Mouse (Mus musculus): Measurements from ENCODE around the gene Eps8.
A peak's percentile ranks its signal among the peaks of the same experiment; 100 is the strongest.

The Eps8 gene

DNA sequence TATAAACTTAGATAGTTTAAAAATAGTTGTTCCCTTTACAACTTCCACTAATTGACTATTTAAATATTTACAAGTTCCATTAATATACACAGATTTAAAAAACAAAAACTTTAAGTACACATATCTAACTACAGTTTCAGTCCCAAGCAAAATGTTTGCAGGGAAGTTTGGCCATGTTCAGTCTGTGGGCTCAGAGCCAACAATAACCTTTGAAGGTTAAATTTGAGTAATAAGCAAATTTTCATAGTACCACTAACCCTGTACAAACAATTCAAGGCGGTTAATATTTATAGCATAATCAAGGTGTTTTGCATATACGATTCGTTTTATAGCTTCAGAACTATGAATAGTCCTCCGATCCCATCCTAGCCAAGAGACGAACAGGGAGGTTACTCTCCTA is 84.7 kb downstream of the Eps8 start:
- DNase-seq (ENCODE audit: extremely low spot score) = no peak

DNA sequence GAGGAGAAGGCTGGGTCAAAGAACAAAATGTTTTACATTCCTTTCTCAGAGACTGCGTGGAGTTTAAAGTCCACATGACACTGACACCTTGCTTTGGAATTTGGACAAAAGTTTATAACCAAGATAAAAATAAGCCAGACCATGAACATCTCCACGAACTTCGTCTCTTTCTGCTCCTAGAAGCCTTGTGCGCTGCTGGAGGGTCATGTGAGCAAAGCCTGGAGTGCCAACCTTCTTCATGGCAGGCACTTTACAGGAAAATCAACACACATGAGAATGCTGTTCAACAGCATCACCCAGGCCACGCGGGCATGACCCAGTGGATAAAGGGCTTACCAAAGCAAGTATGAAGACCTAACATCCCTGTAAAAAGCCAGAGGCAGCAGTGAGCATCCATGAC is 85.6 kb downstream of the Eps8 start:
- no peak for DNase-seq (ENCODE audit: extremely low spot score)

DNA sequence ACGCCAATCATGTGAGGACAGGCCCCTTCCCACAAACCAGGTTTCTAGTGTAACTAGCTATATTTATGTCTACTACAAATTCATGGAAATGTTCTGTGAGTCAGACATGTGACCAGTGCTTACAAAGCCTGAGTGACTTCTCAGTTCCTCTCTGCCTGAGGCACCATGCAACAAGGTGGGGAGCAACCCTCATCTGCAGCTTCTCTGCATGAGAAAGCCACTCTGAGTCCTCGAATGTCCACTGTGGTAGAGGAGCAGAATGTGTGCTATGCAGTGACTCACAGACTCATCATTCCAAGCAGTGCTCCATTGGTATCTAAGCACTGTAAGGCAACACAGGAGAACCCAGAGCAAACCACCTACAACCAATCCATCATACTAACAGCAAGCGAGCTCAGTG is 88.8 kb downstream of the Eps8 start:
- no peak for DNase-seq (ENCODE audit: extremely low spot score)

DNA sequence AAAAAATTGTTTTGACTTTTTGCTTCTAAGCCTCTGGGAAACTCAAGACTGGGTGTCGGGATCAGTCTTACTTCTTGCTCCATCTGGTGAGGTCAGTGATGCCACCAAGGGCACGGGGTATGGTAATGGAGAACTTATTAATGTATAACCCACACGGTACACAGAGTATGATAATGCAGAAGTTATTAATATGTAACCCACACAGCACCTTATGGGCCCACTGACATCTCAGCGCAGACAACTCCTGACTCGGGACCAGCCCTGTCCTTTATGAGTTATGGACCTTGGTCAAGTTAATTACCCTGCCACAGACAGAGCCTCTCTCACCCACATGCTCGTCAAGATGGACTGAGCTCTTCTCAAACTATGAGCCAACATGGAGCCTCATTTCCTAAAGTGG is 89.2 kb downstream of the Eps8 start:
- no peak for DNase-seq (ENCODE audit: extremely low spot score)

DNA sequence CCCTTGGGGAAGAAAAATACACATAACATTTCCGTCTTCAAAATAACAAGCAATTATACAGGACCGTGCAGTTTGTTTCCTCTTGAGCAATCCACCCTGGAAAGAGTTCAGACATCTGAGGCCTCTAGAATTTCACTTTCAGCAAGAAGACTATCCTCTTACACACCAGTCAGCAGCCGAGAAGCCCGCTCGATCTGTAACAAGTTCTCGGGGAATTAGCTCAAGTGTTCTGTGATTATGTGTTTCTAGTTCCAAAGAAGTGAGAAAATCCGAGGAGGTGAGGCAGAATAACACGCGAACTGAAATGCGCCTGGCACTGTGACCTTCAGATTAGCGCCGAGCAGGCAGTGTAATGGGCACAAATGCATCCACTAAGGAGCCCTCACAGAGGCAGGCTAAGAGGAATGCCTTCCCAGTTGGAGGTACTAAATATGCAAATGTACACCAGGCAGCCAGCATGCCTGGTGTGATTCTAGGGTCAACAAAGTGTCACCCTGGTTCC is 94.3 kb downstream of the Eps8 start:
- peak; percentile 22 for DNase-seq (ENCODE audit: extremely low spot score)

DNA sequence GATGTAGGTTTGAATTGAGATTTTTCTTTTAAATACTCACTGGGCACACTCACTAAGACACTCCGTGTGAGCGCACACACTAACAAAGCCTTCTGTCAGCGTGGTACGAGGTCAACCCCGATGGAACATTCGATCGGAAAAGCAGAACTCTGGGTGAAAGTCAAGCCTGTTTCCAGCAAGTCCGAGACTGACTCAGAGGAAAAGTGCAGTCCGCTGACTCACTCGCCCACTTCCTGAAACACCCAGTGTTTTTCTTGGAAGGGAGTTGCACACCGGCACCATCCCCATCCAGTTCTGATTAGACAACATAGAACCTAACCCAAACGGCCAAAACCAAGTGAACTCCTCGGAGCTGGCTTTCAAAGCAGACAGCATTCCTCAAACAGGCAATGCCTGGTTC is 95.8 kb downstream of the Eps8 start:
- no peak for DNase-seq (ENCODE audit: extremely low spot score)

DNA sequence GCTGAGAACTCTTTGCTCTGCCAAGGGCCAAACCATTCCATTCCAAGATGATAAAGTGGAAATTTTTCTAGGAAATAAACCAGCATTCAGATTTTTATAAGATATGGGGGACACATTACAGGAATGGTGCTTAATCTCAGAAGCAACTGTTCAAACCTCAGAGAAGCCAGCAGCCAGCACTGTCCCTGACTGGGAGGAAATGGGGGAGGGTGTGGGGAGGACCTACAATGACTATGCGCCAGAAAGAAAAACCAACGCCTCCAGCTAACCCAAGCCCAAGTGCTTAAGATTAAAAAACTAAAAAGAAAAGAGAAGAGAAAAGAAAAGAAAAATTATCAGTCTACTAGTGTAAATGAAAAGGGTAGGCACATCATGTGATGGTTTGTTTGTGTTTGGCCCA is 97.0 kb downstream of the Eps8 start:
- DNase-seq (ENCODE audit: extremely low spot score) = no peak

DNA sequence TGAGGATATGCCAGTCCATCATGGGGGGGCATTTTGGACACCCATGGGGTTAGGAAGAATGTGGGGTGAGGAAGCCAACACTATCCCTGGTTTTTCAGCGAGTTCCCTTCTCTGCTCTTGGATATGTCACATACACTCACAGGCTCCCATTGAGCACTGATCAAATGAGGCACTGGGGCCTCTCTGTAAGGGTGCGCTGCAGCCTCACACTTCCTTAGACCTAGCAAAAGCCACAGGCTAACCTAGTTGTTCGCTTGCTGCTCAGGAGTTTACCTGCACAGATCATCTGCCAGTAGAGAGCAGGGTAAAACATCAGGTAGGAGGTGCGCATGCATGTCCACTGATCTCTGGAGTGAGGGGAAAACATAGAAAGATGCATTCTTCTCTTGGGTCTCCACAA is 97.5 kb downstream of the Eps8 start:
- DNase-seq (ENCODE audit: extremely low spot score) = no peak

DNA sequence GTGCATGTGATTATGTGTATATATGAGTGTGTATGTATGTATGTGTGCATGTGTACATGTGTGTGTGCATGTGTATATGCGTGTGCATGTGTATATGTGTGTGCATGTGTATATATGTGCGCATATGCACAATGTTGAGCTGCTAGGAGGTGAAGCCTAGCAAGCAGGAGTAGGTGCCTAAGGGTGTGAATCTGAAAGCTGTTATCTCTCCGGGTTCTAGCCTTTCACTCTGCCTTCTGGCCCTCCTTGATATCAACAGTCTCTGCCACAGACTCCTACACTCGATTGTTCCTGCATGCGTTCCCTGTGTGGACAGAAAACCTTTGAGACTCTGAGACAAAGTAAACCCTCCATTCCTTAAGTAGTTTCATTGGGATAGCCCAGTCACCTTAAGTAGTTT is 98.0 kb downstream of the Eps8 start:
- no peak for DNase-seq (ENCODE audit: extremely low spot score)

DNA sequence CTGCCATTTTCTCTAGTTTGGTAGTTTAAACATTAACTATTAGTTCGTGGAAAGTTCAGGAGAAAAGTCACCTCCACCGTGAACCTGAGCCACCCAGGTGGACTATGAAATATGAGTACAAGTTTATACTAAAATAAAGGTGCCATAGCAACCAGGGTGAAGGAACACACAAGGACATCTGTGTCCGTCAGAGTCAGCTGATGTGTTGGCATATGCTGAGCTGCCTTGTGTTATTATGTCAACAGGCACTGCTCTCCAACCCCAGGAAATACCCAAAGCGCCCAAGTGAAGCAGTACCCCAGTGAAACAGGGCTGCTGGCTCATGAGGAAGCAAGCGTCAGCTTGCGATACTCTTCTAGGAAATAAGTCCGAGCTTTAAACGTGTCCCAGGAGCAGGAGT is 104.5 kb downstream of the Eps8 start:
- DNase-seq (ENCODE audit: extremely low spot score) = no peak

DNA sequence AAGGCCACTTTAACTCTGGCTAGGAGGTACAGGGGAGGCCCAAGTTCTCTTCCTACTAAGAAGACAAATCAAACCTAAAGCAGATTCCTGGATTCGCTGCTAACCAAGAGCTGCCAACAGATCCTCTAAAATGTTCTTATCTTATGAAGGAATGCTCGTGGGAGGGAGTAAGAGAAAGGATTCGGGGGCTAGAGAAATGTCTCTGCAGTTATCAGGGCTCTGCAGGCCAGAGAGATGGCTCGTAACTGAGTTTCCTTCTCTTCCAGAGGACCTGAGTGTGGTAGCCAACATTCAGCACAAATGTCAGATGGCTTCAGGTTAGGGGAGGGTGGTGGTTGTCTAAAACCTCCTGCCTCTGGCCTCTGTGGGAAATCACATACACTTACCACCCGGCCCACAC is 106.1 kb downstream of the Eps8 start:
- DNase-seq (ENCODE audit: extremely low spot score) = no peak

DNA sequence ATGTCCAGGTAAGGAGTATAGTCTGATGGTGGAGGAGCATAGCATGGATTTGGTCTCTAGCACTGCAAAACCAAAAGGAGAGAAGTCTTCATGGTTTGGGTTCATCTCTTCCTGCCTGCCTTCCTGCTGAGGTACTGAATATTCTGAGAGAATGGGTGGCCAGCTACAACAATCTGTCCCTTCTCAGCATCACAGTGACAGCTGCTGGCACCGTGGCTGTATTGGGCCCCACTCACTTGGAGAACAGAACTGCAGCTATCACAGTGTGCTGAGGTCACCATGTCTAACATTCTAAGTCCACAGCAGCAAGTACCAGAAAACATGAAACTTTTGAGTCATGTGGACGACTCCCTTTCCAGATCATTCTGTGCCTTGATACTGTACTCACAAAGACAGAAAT is 107.1 kb downstream of the Eps8 start:
- DNase-seq (ENCODE audit: extremely low spot score) = no peak

DNA sequence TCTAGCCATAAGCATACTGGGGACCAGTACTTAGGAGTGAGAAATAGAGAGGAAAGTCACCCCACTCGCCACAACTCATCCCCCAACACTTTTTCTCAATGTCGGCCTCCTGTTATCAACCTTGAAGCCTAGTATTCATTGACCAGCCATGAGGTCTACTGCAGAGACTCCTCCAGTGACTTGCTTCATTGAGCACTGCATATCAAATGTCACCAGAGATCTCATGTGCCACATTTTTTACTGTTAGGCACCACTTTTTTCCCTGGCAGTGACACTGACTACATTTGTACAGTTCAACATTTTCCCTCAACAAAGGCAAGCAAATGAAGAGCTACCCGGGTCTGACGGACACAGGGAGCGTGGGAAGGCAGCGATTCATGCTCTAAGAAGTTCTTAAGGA is 108.6 kb downstream of the Eps8 start:
- DNase-seq (ENCODE audit: extremely low spot score) = no peak

DNA sequence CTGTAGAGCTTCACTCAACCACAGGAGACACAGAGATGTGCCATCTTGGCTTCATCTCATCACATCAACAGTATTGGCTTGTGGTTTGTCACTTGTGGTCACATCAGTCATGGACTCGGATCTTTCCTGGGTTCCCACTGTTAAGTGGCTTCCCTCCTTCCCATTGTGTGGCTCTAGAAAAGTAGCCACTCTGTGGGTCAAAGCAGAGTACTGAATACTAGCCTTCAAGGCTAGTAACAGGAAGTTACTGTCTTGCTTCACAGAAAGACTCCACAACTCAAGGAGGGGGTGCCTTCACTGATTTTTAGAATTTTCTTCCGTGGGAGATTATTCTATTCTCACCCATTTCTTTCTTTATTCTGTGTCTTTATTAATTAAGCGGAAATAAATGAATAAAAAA is 109.3 kb downstream of the Eps8 start:
- no peak for DNase-seq (ENCODE audit: extremely low spot score)

DNA sequence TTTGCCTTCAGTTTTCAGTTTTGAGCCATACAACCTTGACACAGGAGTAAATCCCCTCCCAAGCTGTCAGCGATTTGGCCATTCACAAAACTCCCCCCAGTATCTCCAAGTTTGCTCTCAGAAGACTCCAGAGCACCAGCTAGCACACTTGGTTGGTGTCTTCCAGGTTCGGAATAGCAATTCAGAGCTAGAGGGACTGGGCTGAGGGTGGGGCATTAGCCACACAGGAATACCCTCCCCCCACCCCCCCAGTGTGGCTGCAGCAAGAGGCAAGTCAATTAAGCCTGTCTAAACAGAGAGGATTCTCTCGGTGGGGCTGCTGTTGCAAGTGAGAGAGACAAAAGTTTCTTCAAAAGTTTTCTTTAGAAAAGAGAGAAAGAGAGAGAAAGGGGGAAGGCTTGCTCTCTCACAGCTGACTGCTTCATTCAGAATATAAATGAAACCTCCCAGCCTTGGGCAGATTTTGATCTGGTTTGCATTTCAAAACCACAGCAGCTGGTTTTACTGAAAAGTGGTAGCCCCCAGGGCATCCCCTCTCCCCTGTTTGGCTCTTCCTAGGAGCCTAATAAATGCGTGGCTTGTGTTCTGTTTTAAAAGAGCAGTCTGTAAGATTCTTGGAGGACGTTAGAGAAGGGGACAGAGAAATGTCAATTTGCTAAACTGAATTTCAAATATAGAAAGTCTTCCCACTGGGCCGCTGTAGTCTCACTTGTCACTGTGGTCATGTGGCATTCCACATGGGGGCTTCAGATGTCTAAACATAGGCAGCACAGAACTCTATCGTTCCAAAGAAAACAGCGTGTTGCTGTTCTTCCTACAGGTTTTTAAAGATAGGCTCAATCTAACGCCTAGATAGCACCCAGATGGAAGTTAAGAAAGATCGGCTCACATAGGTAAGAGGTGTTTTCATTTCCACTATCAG is 112.2 kb downstream of the Eps8 start:
- peak; percentile 27 for DNase-seq (ENCODE audit: extremely low spot score)

DNA sequence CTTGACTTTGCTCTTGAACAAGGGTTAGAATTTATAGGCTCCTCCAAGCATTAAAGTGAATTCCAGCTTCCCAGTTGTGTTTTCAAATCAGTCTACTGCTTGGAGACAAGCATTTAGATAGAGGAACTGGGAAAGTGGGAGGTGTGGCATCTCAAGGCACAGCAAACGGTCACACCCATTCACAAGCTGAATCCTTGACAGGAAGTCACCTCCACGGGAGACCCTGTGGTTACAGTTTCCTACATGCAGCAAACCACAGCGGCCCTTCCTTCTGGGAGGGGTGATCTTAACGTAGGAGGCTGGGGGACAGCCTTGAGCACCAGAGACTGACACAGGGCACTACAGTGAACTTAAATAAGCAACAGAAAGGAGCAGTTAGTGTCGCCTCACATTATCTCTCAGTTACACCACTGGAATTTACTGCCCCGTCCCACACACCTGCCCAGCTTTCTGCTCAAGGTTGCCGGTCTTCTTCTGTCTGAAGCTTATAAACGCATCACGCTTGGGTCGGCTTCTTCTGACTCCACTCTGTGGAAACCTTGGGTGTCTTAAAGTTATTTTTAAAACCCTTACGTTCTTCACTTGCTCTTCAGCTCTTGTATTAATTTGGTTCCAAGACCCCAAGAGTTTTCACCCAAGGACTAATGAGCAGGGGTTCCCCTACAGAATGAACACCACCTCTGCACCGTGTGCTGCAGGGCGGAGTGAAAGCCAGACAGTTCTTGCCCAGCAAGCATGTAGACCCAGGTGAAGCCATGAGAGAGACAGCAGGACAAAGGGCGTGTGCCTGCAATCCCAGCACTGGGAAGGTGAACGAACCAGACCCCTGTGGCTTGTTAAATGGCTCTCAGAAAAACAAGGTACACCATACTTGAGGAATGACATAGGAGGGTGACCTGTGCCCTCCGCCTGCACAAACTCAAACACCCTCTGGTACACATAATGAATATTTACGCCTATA is 113.2 kb downstream of the Eps8 start:
- DNase-seq (ENCODE audit: extremely low spot score) = no peak

DNA sequence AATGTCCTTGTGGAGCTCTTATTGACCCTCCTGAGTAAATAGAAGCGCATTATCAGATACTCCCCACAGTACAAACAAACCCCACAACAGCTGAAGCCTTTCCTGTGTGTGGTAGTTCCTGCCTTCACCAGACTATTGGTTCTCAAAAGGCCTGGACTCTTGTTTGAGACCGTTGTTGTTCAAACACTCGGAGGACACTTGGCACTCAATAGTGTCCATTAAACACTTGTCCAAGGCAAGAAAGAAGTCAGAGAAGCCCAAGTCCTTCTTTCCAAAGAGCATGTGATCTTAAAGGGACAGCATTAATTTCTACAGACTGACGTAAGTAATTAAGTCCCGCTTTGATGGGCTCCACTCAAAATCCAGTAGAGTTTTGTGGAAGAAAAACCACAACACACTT is 113.9 kb downstream of the Eps8 start:
- no peak for DNase-seq (ENCODE audit: extremely low spot score)

DNA sequence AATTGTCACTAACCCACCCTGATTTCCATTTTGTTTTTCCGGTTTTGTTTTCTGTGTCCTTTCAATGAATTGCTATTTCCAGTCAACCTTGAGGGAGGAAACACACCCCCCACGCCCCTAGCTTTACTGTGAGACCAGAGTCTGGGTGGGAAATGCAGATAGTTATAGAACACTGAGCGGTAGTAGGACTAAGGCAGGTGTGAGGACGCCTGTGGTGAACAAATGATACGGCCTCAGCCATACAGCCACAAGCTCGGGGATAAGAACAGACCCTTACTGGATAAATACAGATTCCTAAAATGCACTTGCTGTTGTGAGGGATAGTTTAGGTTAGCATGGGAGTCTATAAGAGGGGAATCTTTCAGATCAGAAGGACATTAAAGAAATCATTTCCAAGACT is 114.3 kb downstream of the Eps8 start:
- DNase-seq (ENCODE audit: extremely low spot score) = no peak

DNA sequence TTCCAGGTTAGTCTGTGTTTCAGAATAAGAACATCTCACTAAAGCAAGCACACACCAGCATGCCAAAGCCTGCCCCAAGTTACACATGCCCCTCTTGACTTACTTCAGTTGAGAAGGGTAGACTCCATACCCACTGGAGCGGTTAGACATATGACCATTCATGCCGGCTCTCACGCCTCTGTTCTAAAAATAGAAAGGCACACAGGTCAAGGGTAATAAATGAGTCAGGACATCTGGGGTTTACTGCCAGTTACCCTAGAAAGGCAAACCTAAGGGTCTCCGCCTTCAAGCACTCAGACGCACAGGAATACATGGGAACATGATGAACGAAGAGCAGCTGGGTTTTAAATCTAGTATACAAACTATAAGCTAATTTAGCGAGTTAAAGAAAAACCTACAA is 115.5 kb downstream of the Eps8 start:
- no peak for DNase-seq (ENCODE audit: extremely low spot score)

DNA sequence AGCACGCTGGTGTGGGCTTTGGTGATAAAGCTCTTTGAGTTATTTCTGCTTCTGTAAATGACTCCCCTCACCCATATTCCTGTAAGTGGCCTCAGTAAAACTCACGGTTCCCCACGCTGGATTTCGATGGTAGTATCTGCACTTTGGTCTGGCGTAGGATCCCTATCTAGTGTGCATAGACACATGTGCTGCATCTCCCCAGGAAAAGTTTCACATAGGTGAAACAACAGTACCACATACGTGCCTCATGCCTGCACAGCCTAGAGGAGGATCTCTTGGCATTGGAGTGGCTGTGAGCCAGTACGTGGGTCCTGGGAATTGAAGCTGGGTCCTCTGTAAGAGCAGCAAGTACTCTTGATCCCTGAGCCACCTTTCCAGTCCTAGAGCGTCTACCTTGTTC is 121.9 kb downstream of the Eps8 start:
- no peak for DNase-seq (ENCODE audit: extremely low spot score)

DNA sequence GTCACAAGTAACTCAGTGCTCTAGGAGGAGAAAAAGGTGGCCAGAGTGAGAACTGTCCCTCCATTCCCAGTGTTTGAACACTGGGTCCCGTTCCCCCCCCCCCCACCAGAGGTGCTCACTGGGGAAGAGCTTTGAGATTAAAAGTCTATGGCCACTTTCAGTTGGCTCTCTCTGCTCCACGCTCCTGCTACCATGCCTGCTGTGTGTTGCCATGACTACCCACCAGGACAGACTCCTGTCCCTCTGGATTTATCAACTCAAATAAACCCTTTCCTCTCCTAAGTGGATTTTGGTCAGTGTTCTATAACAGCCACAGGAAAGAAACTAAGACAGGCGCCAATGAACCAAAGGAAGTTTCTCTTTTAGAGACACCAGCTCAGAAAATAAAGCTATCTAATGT is 128.9 kb downstream of the Eps8 start:
- no peak for DNase-seq (ENCODE audit: extremely low spot score)

DNA sequence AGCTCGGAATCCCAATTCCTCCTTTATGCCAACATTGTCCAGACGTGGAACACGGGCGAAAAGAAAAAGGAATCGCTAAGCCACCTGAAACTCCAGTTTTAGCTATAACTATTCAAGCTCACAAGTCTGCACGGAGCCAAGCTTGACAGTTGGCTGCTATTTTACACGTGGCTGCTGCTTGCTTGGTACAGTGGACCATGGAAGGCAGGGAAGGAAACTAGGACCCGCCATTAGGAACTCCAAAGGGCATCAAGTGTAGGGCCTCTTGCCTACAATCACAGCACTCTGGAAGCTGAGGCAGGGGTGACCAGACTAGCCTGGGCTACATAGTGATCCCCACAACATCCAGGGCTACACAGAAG is 134.4 kb downstream of the Eps8 start:
- no peak for DNase-seq (ENCODE audit: extremely low spot score)
